Mouse (Mus musculus) myocyte (in vitro differentiated cells): ENCODE results near the gene Cuzd1.

Experiments used
- CEBPB ChIP-seq: IDR thresholded peaks from 2 replicates; pipeline ENCODE4 v1.6.1; 2011; ENCODE audit warnings: mild to moderate bottlenecking, moderate library complexity; ENCODE audit not compliant: poor library complexity, insufficient read depth, severe bottlenecking
- MYOD1 ChIP-seq, 3 experiments: IDR thresholded peaks; one replicate each; pipeline ENCODE4 v1.6.1; 2011; ENCODE audit warnings: control low read depth in 2 of 3, low read depth in 2 of 3, mild to moderate bottlenecking in 2 of 3, moderate library complexity in 1 of 3; ENCODE audit not compliant: insufficient read length in 2 of 3, control insufficient read depth in 1 of 3
- MYOG ChIP-seq, 3 experiments: IDR thresholded peaks; one replicate each; pipeline ENCODE4 v1.6.1; 2011; ENCODE audit warnings: control low read depth in 2 of 3, low read depth in 2 of 3, mild to moderate bottlenecking in 2 of 3; ENCODE audit not compliant: insufficient read length in 2 of 3, control insufficient read depth in 1 of 3, insufficient read depth in 1 of 3
- POLR2A ChIP-seq: IDR thresholded peaks from one replicate; pipeline ENCODE4 v1.6.1; 2011; ENCODE audit warnings: low read depth, mild to moderate bottlenecking, control low read depth, moderate library complexity; ENCODE audit not compliant: insufficient read length
- TCF3 ChIP-seq: IDR thresholded peaks from one replicate; pipeline ENCODE4 v1.6.1; 2011; ENCODE audit warnings: low read depth, control low read depth; ENCODE audit not compliant: insufficient read length
- USF1 ChIP-seq: IDR thresholded peaks from one replicate; pipeline ENCODE4 v1.6.1; 2011; ENCODE audit warnings: low read depth, mild to moderate bottlenecking, control low read depth, moderate library complexity

DNA sequence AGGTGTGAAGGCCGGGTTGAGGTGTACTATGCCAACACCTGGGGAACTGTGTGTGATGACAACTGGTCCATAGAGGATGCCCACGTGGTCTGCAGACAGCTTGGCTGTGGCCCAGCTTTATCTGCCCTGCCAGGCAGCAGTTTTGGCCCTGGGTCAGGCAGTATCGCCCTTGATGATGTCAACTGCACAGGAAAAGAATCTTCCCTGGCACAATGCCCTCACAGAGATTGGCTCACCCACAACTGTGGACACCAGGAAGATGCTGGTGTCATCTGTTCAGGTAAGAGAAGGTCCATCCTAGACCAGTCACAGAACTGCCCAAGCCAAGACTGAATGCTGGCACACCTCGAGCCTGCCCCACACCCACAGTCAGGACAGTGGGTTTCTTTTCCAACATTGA, 56.2 kb downstream of the Cuzd1 start:
- TF ChIP-seq POLR2A (no peak), MYOD1 (IDR thresholded peaks at IDR 0.05; ENCODE audit: control insufficient read depth in 1 of 3, insufficient read length in 2 of 3, low read depth in 2 of 3) (no peak), USF1 (no peak), TCF3 (no peak), CEBPB (no peak), MYOG (IDR thresholded peaks at IDR 0.05; ENCODE audit: control insufficient read depth in 1 of 3, insufficient read depth in 1 of 3, insufficient read length in 2 of 3, low read depth in 2 of 3) (no peak)
